Mouse (Mus musculus) CH12.LX (cell line): ENCODE data around the gene Igsf21.

Source experiments
- CTCF ChIP-seq, 2 experiments: IDR thresholded peaks in 1 of 2; conservative IDR thresholded peaks in 1 of 2; 2 replicates each; pipeline ENCODE4 v1.5.1; 2011 to 2012; ENCODE audit warnings: low read depth in 2 of 2, low read length in 2 of 2, improper control_type of control experiment in 1 of 2, inconsistent platforms in 1 of 2, mild to moderate bottlenecking in 1 of 2, moderate library complexity in 1 of 2
- KAT2A ChIP-seq: IDR thresholded peaks from 2 replicates; pipeline ENCODE4 v1.6.1; 2012; ENCODE audit warnings: low read length, improper control_type of control experiment, inconsistent platforms; ENCODE audit not compliant: insufficient replicate concordance
- MXI1 ChIP-seq: IDR thresholded peaks from 2 replicates; pipeline ENCODE4 v1.6.1; 2011; ENCODE audit warnings: mild to moderate bottlenecking, low read depth, low read length, improper control_type of control experiment
- MYC ChIP-seq: IDR thresholded peaks from 2 replicates; pipeline ENCODE4 v1.6.1; 2011; ENCODE audit warnings: low read depth, mild to moderate bottlenecking, improper control_type of control experiment, low read length
- SIN3A ChIP-seq: IDR thresholded peaks from 2 replicates; pipeline ENCODE4 v1.6.1; 2012; ENCODE audit warnings: low read length, improper control_type of control experiment, inconsistent platforms
- USF1 ChIP-seq: IDR thresholded peaks from 2 replicates; pipeline ENCODE4 v1.6.1; 2014; ENCODE audit warnings: low read depth, mild to moderate bottlenecking, inconsistent platforms, low read length, improper control_type of control experiment
- USF2 ChIP-seq: conservative IDR thresholded peaks from 2 replicates; pipeline ENCODE4 v1.6.1; 2011; ENCODE audit warnings: low read depth, low read length, improper control_type of control experiment

- TF ChIP-seq KAT2A (no peak), MYC (no peak), SIN3A (no peak), MXI1 (no peak), USF2 (no peak), USF1 (no peak), CTCF (conservative IDR thresholded peaks at IDR 0.05 in 1 of 2, IDR thresholded peaks at IDR 0.05 in 1 of 2; ENCODE audit: low read depth in 2 of 2, low read length in 2 of 2) (no peak)
Observed at GRCm38 (mm10) chr4:140164662-140165061, 81.9 kb downstream of the Igsf21 start.
